Mouse (Mus musculus) layer of hippocampus, adult 9-10 months (tissue): ENCODE results near the gene Mcu.

Source experiments
- DNase-seq: peaks from one replicate; pipeline ENCODE4 v3.0.0; 2022; ENCODE audit warnings: low spot score

Mcu gene

GRCm38 (mm10) chr10:59569481-59569869 is 47.0 kb downstream of the Mcu start:
- no peak for DNase-seq

GRCm38 (mm10) chr10:59568665-59569480 is 47.6 kb downstream of the Mcu start:
- no peak for DNase-seq

DNA sequence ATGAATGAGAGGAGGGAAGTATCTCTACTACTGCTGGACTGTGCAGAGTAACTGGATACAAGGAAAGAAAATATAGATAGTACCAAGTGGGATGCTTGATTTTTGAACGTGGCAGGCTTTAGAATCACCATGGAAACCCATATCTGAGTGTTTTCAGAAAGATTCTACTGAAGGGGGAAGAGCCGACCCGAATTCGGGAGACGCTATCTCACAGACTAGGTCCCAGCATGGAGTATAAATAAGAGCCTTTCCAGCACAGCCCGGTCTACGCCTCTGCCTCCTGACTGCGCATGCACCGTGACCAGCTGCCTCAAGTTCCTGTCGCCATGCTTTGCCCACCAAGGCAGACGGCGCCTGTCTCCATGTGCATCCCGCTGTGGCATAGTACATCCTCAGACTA is 49.5 kb downstream of the Mcu start:
- DNase-seq = no peak

- DNase-seq = no peak
Observed at GRCm38 (mm10) chr10:59565995-59566410, 50.5 kb downstream of the Mcu start.

GRCm38 (mm10) chr10:59564551-59564950 is 51.9 kb downstream of the Mcu start:
- no peak for DNase-seq

DNA sequence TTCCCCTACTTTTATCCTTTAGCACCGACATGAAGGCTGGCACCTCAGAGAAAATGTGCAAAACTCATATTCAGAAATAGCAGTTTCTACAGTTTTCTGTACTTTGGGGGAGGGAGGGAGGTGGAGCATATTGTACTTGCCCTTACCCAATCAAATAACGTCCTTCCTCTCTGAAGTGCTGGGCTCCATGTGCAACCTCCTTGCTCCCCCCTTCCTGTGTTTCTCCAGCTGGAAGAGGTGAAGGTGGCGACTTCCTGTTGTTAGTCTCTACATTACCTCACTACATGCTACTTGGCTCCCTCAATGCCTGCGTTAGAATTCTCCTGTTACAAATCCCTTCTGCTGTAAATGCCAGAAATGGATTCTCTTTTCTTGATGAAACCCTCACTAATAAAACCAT is 54.0 kb downstream of the Mcu start:
- DNase-seq = no peak

- no peak for DNase-seq
Observed at GRCm38 (mm10) chr10:59560126-59560525, 56.4 kb downstream of the Mcu start.

DNA sequence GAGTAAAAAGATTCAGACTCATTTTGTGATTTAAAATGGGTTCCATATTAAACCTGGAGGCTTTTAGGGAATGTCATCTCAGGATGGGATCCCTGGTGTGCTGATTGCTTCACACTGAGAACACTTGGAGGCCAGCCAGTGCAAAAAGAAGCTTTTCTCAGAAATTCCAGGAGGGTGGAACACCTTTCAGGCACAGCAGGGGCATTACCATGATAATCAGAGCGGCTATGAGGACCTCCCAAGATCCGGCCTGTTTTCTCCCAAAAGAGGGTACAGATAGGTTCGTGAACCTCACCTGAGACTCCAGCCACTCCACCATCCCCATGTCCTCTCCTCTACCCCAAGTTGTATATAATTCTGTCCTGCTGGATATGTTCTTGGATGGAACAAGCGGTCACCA is 57.9 kb downstream of the Mcu start:
- DNase-seq = no peak

DNA sequence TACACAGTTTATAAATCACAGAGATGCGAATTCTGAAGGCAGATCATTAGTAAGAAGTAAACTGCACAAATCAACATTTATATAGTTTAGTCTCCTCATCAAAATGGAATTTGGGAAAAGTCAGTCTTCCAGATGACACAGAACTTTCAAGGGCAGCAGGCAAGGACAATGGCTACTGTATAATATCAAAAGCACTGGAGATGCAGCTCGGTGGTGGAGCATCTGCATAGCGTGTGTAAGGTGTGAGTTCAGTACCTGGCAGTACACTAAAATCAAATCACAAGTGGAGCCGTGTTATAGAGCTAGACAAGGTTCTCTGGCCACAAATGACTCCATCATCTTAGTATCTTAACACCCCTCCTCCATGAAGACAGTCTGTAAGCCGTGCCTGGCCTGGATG is 58.3 kb downstream of the Mcu start:
- no peak for DNase-seq

- no peak for DNase-seq
Observed at GRCm38 (mm10) chr10:59556541-59556940, 60.0 kb downstream of the Mcu start.

- DNase-seq = no peak
Observed at GRCm38 (mm10) chr10:59554243-59554642, 62.2 kb downstream of the Mcu start.

DNA sequence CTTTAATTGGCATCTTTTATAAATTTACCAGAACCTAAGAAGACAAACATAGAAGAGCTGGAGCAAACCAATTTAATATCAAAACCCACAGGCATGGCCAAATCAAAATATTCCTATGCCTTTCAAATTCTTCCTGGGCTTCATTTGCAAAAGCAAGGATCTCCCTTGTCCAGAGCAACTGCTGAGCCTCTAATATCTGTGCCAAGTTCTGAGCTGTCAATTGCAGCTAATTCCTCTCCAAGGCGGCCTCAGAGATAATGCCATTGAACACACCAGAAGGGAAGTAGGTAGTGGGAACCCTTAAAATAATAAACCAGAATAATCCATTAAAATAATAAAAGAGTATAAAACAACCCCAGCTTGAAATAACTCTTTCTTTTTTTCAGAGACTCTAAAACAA is 64.0 kb downstream of the Mcu start:
- no peak for DNase-seq

DNA sequence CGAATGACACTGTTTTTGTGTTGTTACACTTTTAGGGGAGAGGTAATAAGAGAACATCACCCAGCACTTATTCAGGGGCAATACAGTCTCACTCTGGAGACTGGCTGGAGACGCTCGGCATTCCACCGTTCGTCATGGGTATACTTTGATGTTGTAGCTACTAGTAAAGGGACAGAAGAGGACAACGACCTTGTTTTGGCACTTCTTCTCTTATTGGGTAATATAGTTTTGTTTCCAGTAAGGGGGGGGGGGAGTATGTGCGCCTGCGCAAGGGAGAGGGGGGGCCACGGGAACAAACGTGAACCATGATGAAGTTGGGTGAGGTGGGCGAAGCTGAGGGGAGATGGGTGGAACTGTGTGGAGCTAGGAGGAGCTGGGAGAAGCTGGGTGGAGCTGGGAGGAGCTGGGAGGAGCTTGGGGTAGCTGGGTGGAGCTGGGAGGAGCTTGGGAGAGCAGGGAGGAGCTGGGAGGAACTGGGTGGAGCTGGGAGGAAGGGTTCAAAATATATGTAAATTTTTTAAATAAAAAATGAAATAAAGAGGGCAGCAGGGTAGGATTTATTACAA is 67.6 kb downstream of the Mcu start:
- no peak for DNase-seq

DNA sequence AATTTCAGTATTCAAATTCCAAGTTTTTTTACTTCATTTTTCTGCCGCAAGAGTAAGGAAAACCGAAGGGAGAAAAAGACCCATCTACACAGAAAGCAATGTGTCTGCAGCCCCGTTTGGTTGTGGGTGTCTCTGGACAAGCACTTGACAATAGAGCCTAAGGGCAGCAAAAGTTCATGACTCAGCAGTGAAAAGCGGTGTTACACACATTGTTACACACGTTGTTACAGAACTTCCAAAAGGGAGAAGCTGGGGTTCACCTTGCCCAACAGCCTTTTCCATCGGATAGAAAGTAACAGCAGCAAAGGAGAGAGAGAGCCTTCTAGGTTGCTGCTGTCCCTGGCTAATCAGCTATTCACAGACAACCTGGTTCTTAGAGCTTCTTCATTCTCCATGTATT is 68.3 kb downstream of the Mcu start:
- no peak for DNase-seq

- no peak for DNase-seq
Observed at GRCm38 (mm10) chr10:59547426-59547825, 69.1 kb downstream of the Mcu start.

GRCm38 (mm10) chr10:59545169-59545568 is 71.3 kb downstream of the Mcu start:
- DNase-seq = no peak

DNA sequence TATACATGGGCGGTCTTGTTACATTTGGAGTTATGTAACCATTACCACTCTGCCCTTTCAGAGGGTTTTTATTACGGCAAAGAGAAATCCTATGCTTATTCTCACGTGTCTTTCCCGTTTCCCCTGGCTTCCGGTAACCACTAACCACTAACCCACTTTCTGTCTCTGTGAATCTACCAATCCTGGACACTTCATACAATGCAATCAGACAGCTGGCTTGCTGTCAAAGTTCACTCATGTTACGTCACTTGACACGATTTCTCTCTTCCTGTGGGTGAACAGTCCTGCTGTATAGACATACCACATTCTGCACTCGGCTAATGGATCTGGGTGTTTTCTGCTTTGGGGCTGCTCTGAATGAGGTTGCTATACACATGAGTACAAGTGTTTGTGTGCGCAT is 73.1 kb downstream of the Mcu start:
- no peak for DNase-seq

GRCm38 (mm10) chr10:59541466-59541865 is 75.0 kb downstream of the Mcu start:
- DNase-seq = no peak

GRCm38 (mm10) chr10:59540596-59540995 is 75.9 kb downstream of the Mcu start:
- DNase-seq = no peak

GRCm38 (mm10) chr10:59540081-59540480 is 76.4 kb downstream of the Mcu start:
- DNase-seq = no peak

DNA sequence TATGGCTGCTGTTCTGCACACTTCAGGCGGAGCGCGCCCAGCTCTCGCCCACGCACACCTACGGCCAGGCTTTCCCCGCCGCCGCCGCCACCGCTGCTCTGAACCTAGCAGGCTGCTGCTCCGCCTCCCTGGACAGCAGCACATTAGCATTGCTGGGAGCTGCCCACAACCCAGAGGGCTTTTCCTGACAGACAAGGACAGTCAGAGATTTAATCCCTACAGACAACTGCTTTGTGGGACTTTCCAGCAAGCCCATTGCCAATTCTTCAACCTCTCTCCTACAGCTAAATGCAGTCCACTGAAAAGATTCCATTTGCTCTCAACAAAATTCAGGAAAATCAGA is 77.0 kb downstream of the Mcu start:
- no peak for DNase-seq

GRCm38 (mm10) chr10:59538767-59539532 is 77.5 kb downstream of the Mcu start:
- no peak for DNase-seq

DNA sequence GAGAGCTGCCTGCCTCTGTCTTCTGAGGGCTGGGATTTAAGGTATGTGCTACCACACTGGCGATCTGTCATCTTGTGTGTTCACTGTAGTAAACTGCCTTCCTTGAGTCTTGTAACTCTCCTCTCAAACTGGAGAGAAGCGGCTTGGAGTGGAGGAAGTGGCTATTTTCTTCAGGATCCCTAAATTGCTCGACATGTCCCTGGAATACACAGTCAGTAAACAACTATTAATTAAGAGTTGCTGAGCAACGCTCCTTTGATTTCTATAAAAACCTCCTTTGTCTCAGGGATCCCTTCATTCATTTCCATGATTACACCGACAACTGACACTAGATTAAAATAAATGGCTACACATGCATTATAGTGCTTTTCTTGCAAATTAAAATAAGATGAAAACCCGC is 78.4 kb downstream of the Mcu start:
- DNase-seq = no peak
